Mouse (Mus musculus) neural tube, embryonic 14.5 days (tissue): Measurements from ENCODE around the gene Pygb. TPM values are rescaled to one million over a fixed set of nuclear protein-coding genes. Genes with fewer than 3 reads are reported as not detected.

Experiments
- ATAC-seq: fragments of 200-750 bp; cut with Nextera tagmentation; 2 replicates; pipeline ENCODE4 v1.8.0; 2017; ENCODE audit warnings: low read depth, mild to moderate bottlenecking, moderate TSS enrichment, moderate library complexity
- H3K27ac ChIP-seq: fragments of 300-500 bp; sonication (generic); 2 replicates; pipeline ENCODE4 v1.5.1; 2014; ENCODE audit warnings: low read depth, mild to moderate bottlenecking, control low read depth, low read length, moderate library complexity, mixed read lengths
- H3K27me3 ChIP-seq: fragments of 300-500 bp; sonication (generic); 2 replicates; pipeline ENCODE4 v1.6.1; 2014; ENCODE audit warnings: low read length; ENCODE audit not compliant: control insufficient read depth, insufficient read depth
- H3K36me3 ChIP-seq: fragments of 300-500 bp; sonication (generic); 2 replicates; pipeline ENCODE4 v1.6.1; 2014; ENCODE audit warnings: low read length, mixed read lengths; ENCODE audit not compliant: control insufficient read depth, insufficient read depth
- H3K4me1 ChIP-seq: fragments of 300-500 bp; sonication (generic); 2 replicates; pipeline ENCODE4 v1.6.1; 2014; ENCODE audit warnings: low read length; ENCODE audit not compliant: control insufficient read depth, insufficient read depth
- H3K4me2 ChIP-seq: fragments of 300-500 bp; sonication (generic); 2 replicates; pipeline ENCODE4 v1.6.1; 2014; ENCODE audit warnings: mild to moderate bottlenecking, low read depth, low read length, control low read depth
- H3K4me3 ChIP-seq: fragments of 300-500 bp; sonication (generic); 2 replicates; pipeline ENCODE4 v1.5.1; 2014; ENCODE audit warnings: low read depth, low read length, control low read depth, mixed read lengths
- H3K9ac ChIP-seq: fragments of 300-500 bp; sonication (generic); replicated peaks from 2 replicates; pipeline ENCODE4 v1.6.1; 2014; ENCODE audit warnings: low read depth, mild to moderate bottlenecking, control low read depth, low read length, mixed read lengths
- H3K9me3 ChIP-seq: fragments of 300-500 bp; sonication (generic); 2 replicates; pipeline ENCODE4 v1.6.1; 2016; ENCODE audit warnings: low read length; ENCODE audit not compliant: control insufficient read depth
- WGBS: fragments of 180-500 bp; shearing (Covaris S2); extraction: QIAGEN DNeasy Blood & Tissue Kit; methylation state at CpG from one replicate; pipeline ENCODE4 v1.1.7; 2014; 5-methylcytosine and 5-hydroxymethylcytosine counted together
- polyA plus RNA-seq: library from polyadenylated mRNA; unstranded; fragments of >200 nt; fragmentation: Nextera tagmentation; extraction: Ambion mirVana; gene quantifications from 2 replicates; pipeline ENCODE4 v1.2.1, GENCODE M21; 2014

Pygb gene
- polyA plus RNA-seq, 1 experiment from 2014 or later: 77.7 TPM

DNA sequence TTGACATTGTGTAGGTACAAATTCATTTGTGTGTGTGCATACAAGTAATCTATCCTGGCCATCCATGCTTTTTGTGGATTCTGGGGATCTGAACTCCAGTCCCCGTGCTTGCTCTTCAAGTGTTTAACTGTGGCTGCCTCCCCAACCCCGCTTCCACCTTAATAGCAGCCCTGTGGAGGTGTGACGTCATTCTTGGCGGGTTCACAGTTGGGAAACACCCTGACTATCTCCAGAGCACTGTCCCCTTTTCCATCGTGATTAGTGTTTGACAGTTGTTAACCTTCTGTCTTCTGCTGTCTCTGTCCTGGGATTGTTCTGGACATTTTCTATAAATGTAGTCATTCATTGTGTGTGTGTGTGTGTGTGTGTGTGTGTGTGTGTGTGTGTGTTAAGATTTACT, 24.1 kb downstream of the Pygb start:
- no peak for ATAC-seq
- Histone ChIP-seq H3K4me2 (no peak overlapping the region), H3K9ac (no peak overlapping the region), H3K27ac (no peak overlapping the region), H3K9me3 (no peaks in the 10 kb centered on the region), H3K27me3 (no peaks in the 10 kb centered on the region), H3K36me3 (peaks cover 26% of the 10 kb centered on the region), H3K4me3 (no peak overlapping the region), H3K4me1 (no peaks in the 10 kb centered on the region)
- WGBS: 86% methylated on average over 5 of the region's 5 CpGs

DNA sequence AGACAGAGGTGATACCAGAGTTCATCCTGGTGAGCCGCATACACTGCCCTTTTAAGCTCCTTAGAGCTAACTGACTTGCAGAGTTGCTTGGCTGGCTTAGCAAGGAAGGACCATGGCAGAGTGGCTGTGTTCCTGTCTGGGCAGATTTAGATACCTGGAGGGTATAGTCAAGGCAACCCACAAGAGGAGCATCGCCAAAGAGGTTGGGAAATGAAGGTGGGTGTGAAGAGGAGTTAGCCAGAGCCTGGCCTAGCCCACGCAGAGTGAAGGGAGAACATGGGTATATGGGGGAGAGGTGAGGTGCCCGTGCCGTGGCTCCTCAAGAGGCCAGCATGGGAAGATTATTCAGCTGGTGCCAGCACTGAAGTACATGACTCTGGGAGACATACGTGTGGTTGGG, 26.3 kb downstream of the Pygb start:
- Histone ChIP-seq H3K9ac (no peak overlapping the region), H3K4me1 (no peaks in the 10 kb centered on the region), H3K27ac (no peak overlapping the region), H3K36me3 (peaks cover 31% of the 10 kb centered on the region), H3K4me2 (no peak overlapping the region), H3K9me3 (no peaks in the 10 kb centered on the region), H3K4me3 (no peak overlapping the region), H3K27me3 (no peaks in the 10 kb centered on the region)
- 98% methylated on average over 6 of the region's 6 CpGs for WGBS
- no peak for ATAC-seq

DNA sequence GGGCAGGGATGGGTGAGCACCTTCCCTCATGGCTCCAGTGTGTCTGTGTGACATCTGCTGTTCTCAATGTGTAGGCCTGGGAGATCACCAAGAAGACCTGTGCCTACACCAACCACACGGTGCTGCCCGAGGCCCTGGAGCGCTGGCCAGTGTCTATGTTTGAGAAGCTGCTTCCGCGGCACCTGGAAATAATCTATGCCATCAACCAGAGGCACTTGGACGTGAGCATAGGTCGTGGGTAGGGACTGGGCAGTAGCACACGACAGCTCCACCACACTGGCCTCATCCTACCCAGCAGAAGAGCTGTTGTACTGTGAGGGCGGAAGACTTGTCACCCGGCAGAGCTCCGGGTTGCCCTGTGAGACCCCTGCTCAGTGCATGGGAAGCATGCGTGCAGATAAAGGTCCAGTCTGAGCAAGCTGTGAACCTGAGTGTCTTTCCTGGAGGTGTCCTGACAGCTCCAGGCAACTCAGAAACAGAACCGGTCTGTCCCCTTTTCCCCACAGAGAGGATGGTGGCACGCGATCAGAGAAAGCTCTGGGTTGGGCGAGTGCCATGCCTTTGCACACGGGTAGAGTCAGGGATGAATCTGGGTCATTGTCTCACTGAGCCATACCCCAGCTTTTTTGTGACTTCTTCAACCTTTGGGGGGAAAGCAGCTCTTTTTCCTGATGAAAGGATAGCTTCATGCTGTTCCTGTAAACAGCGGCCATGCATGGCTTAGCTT, 30.3 kb downstream of the Pygb start:
- H3K4me3 ChIP-seq: no peak overlapping the region
- no peaks in the 10 kb centered on the region for H3K9me3 ChIP-seq
- no peak for ATAC-seq
- H3K27me3 ChIP-seq: no peaks in the 10 kb centered on the region
- no peak overlapping the region for H3K4me2 ChIP-seq
- H3K36me3 ChIP-seq: peaks cover 46% of the 10 kb centered on the region
- no peak overlapping the region for H3K9ac ChIP-seq
- H3K4me1 ChIP-seq: no peaks in the 10 kb centered on the region
- H3K27ac ChIP-seq: no peak overlapping the region
- WGBS: 94% methylated on average over 18 of the region's 18 CpGs

DNA sequence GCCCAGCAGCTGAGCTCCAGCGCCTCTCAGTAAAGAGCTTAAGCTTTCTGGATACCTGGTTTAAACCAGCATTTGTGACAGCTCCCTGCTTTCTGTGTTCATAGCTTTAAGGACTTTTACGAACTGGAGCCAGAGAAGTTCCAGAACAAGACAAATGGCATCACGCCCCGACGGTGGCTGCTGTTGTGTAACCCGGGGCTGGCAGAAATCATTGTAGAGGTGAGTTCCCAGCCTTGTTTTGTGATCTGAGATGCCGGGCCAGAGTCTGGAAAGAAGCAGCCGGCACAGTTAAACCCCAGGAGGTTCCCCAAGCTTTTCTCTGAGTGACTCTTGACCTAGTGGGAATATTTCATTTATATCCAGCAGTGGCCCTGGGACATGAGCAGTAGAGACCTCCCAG, 32.2 kb downstream of the Pygb start:
- H3K36me3 ChIP-seq: peaks cover 34% of the 10 kb centered on the region
- H3K4me1 ChIP-seq: no peaks in the 10 kb centered on the region
- no peak overlapping the region for H3K4me2 ChIP-seq
- no peaks in the 10 kb centered on the region for H3K27me3 ChIP-seq
- no peak for ATAC-seq
- no peaks in the 10 kb centered on the region for H3K9me3 ChIP-seq
- H3K9ac ChIP-seq: no peak overlapping the region
- no peak overlapping the region for H3K4me3 ChIP-seq
- H3K27ac ChIP-seq: no peak overlapping the region
- WGBS: 84% methylated on average over 8 of the region's 8 CpGs

DNA sequence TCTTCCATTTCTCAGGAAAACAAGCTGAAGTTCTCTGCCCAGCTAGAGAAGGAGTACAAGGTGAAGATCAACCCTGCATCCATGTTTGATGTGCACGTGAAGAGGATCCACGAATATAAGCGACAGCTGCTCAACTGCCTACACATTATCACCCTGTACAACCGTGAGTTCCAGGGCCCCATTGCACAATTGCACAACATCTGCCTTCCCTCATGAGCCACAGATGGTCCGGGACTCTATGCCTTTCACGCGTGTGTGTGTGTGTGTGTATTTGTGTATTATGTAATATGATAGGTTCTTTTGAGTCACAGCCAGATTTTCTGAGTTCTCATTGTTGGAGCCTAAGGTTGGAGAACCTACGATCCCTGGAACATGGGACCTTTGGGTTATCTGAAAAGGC, 34.2 kb downstream of the Pygb start:
- no peak for ATAC-seq
- H3K4me3 ChIP-seq: no peak overlapping the region
- H3K36me3 ChIP-seq: peaks cover 36% of the 10 kb centered on the region
- H3K4me1 ChIP-seq: no peaks in the 10 kb centered on the region
- no peak overlapping the region for H3K9ac ChIP-seq
- H3K9me3 ChIP-seq: no peaks in the 10 kb centered on the region
- no peak overlapping the region for H3K27ac ChIP-seq
- no peaks in the 10 kb centered on the region for H3K27me3 ChIP-seq
- 92% methylated on average over 8 of the region's 8 CpGs for WGBS
- no peak overlapping the region for H3K4me2 ChIP-seq

DNA sequence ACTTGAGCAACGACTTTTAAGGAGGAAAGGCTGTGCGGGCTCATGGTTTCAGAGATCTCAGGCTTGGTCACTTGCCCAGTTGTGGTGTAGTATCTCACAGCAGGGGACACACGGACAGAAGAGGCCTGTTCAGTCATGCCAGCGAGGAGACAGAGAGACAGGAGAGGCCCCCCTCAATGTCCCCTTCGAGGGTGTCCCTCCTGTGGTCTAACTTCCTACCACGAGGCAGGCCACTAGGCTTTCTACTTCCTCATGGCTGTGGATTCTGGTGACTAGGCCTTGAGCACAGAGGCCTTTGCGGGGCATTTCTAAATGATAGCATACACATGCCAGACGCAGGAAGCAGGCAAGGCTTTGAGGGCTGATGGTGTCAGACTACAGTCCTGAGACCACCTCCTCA, 36.5 kb downstream of the Pygb start:
- H3K36me3 ChIP-seq: peaks cover 45% of the 10 kb centered on the region

DNA sequence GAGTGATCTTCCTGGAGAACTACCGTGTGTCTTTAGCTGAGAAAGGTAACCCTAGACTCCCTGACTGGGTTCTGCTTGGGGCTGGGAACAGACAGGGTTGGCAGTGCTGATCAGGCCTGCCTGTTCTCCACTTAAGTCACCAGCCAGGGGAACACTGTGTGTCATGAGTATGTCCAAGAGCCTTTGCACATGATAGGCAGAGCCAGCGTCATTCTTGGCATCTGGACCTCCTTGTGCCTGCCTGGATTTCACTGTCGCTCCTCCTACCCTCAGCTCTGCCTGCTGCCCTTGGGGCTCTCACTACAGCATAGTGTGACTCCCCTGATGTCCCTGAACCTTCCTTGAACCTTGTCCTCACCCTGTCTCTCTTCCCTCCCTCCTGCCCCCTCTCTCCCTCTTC, 39.9 kb downstream of the Pygb start:
- Histone ChIP-seq H3K9me3 (no peaks in the 10 kb centered on the region), H3K4me3 (no peak overlapping the region), H3K27me3 (no peaks in the 10 kb centered on the region), H3K36me3 (peaks cover 54% of the 10 kb centered on the region), H3K9ac (no peak overlapping the region), H3K27ac (no peak overlapping the region), H3K4me2 (no peak overlapping the region), H3K4me1 (no peaks in the 10 kb centered on the region)
- no peak for ATAC-seq
- 90% methylated on average over 3 of the region's 3 CpGs for WGBS

More for the DNA sequence above, 36.5 kb downstream of the Pygb start:
- no peaks in the 10 kb centered on the region for H3K4me1 ChIP-seq
- H3K9me3 ChIP-seq: no peaks in the 10 kb centered on the region
- H3K27me3 ChIP-seq: no peaks in the 10 kb centered on the region
- WGBS: 86% methylated on average over 8 of the region's 8 CpGs
- ATAC-seq: no peak
- H3K4me3 ChIP-seq: no peak overlapping the region
- H3K9ac ChIP-seq: no peak overlapping the region
- H3K27ac ChIP-seq: no peak overlapping the region
- no peak overlapping the region for H3K4me2 ChIP-seq

DNA sequence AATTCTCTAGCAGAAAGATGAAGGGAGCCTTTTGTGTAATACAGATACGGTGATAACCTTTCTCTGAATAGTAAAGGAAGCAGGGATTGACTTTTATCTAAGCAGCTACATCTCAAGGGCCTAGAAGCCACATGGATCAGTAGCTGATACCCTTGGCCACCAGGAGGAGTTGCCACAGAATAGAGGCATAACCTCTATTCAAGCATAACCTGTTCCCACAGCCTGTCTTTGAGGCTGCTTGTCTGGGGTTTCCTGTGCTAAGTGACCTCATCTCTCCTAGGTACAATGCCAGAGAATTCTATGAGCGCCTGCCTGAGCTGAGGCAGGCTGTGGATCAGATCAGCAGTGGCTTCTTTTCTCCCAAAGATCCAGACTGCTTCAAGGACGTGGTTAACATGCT, 41.6 kb downstream of the Pygb start:
- Histone ChIP-seq H3K4me3 (no peak overlapping the region), H3K4me2 (no peak overlapping the region), H3K36me3 (peaks cover 72% of the 10 kb centered on the region), H3K27me3 (no peaks in the 10 kb centered on the region), H3K9me3 (no peaks in the 10 kb centered on the region), H3K9ac (no peak overlapping the region), H3K4me1 (no peaks in the 10 kb centered on the region), H3K27ac (no peak overlapping the region)
- no peak for ATAC-seq
- WGBS: 88% methylated on average over 3 of the region's 3 CpGs

DNA sequence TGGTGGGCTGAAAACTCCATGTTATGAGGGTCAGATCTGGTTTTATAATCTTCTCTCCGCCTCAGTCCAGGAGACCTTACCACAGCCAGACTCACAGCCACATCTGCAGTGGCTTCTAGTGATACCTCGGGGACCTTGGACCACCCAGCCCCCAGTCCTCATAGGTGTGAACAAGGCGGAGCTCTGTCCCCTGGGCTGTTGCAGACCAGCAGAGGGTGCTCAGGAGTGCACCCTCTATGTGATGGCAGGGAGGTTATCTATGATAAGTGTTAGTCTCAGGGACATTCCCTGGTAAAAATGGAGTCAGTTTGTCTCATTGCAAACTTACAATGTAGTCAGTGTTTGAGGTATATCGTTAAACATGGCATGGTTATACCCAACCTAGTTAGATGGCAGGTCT, 42.1 kb downstream of the Pygb start:
- H3K4me1 ChIP-seq: no peaks in the 10 kb centered on the region
- no peak overlapping the region for H3K4me3 ChIP-seq
- H3K4me2 ChIP-seq: no peak overlapping the region
- 88% methylated on average over 4 of the region's 4 CpGs for WGBS
- H3K27ac ChIP-seq: no peak overlapping the region
- no peak overlapping the region for H3K9ac ChIP-seq
- no peak for ATAC-seq
- no peaks in the 10 kb centered on the region for H3K27me3 ChIP-seq
- peaks cover 71% of the 10 kb centered on the region for H3K36me3 ChIP-seq
- H3K9me3 ChIP-seq: no peaks in the 10 kb centered on the region
